Mouse (Mus musculus) hindbrain, embryonic 14.5 days (tissue): Measurements from ENCODE around the gene Gm45623. TPM values are rescaled to one million over a fixed set of nuclear protein-coding genes. Genes with fewer than 3 reads are reported as not detected.

Source experiments
- ATAC-seq: fragments of 200-750 bp; cut with Nextera tagmentation; 2 replicates; pipeline ENCODE4 v1.8.0; 2017; ENCODE audit warnings: moderate number of reproducible peaks, mild to moderate bottlenecking, moderate TSS enrichment, moderate library complexity; ENCODE audit not compliant: low FRiP score
- DNase-seq: peaks from one replicate; pipeline ENCODE4 v3.0.0-alpha.2; 2015; ENCODE audit warnings: low spot score
- H3K27ac ChIP-seq: fragments of 300-500 bp; sonication (generic); 2 replicates; pipeline ENCODE4 v1.5.1; 2014; ENCODE audit warnings: mild to moderate bottlenecking, moderate library complexity
- H3K27me3 ChIP-seq: fragments of 300-500 bp; sonication (generic); 2 replicates; pipeline ENCODE4 v1.6.1; 2014; ENCODE audit warnings: mild to moderate bottlenecking, low read length, mixed read lengths; ENCODE audit not compliant: control insufficient read depth, insufficient read depth
- H3K36me3 ChIP-seq: fragments of 300-500 bp; sonication (generic); replicated peaks from 2 replicates; pipeline ENCODE4 v1.6.1; 2014; ENCODE audit not compliant: control insufficient read depth, insufficient read depth
- H3K4me1 ChIP-seq: fragments of 300-500 bp; sonication (generic); replicated peaks from 2 replicates; pipeline ENCODE4 v1.6.1; 2014; ENCODE audit warnings: antibody characterized with exemption, low read length, mixed read lengths; ENCODE audit not compliant: control insufficient read depth, insufficient read depth
- H3K4me2 ChIP-seq: fragments of 300-500 bp; sonication (generic); replicated peaks from 2 replicates; pipeline ENCODE4 v1.6.1; 2014; ENCODE audit warnings: mild to moderate bottlenecking, moderate library complexity
- H3K4me3 ChIP-seq: fragments of 300-500 bp; sonication (generic); replicated peaks from 2 replicates; pipeline ENCODE4 v1.5.1; 2014; ENCODE audit warnings: mild to moderate bottlenecking, low read length
- H3K9ac ChIP-seq: fragments of 300-500 bp; sonication (generic); 2 replicates; pipeline ENCODE4 v1.6.1; 2014
- H3K9me3 ChIP-seq: fragments of 300-500 bp; sonication (generic); 2 replicates; pipeline ENCODE4 v1.6.1; 2016; ENCODE audit warnings: low read length; ENCODE audit not compliant: control insufficient read depth
- WGBS: fragments of 180-500 bp; shearing (Covaris S2); extraction: QIAGEN DNeasy Blood & Tissue Kit; methylation state at CpG from one replicate; pipeline ENCODE4 v1.1.7; 2014; 5-methylcytosine and 5-hydroxymethylcytosine counted together
- polyA plus RNA-seq: library from polyadenylated mRNA; unstranded; fragments of >200 nt; fragmentation: Nextera tagmentation; extraction: Ambion mirVana; gene quantifications from 2 replicates; pipeline ENCODE4 v1.2.1, GENCODE M21; 2014

The Gm45623 gene
- polyA plus RNA-seq, 1 experiment from 2014 or later, result 2.9 TPM

GRCm38 (mm10) chr13:56774304-56774703 lies 20.7 kb upstream of the Gm45623 start:
- peak; percentile 64 for DNase-seq
- ATAC-seq, result peak; percentile 84
- Histone ChIP-seq H3K4me1 (peaks cover 22% of the 10 kb centered on the region), H3K36me3 (no peaks in the 10 kb centered on the region), H3K4me2 (peak overlapping the region; percentile 24), H3K27me3 (no peaks in the 10 kb centered on the region), H3K27ac (peak overlapping the region; percentile 78), H3K9me3 (no peaks in the 10 kb centered on the region), H3K4me3 (no peak overlapping the region), H3K9ac (peak overlapping the region; percentile 24; the same call in 1 of the 2 replicates)
- 9% methylated on average over 5 of the region's 5 CpGs for WGBS

GRCm38 (mm10) chr13:56773262-56773870 lies 19.7 kb upstream of the Gm45623 start:
- H3K27me3 ChIP-seq, result no peaks in the 10 kb centered on the region
- no peak for ATAC-seq
- H3K36me3 ChIP-seq, result no peaks in the 10 kb centered on the region
- H3K4me3 ChIP-seq, result no peak overlapping the region
- DNase-seq, result no peak
- H3K27ac ChIP-seq, result peak overlapping the region; percentile 78
- no peak overlapping the region; the same call in 1 of the 2 replicates for H3K9ac ChIP-seq
- peaks cover 22% of the 10 kb centered on the region for H3K4me1 ChIP-seq
- no peak overlapping the region for H3K4me2 ChIP-seq
- 56% methylated on average over 14 of the region's 14 CpGs for WGBS
- H3K9me3 ChIP-seq, result no peaks in the 10 kb centered on the region

- WGBS, result 58% methylated on average over 3 of the region's 3 CpGs
- Histone ChIP-seq H3K4me3 (no peak overlapping the region), H3K4me2 (no peak overlapping the region), H3K27me3 (no peaks in the 10 kb centered on the region), H3K27ac (no peak overlapping the region), H3K36me3 (no peaks in the 10 kb centered on the region), H3K9me3 (no peaks in the 10 kb centered on the region), H3K4me1 (peaks cover 22% of the 10 kb centered on the region), H3K9ac (no peak overlapping the region)
- DNase-seq (no peak), ATAC-seq (no peak)
Measured at GRCm38 (mm10) chr13:56772592-56772991, 19.0 kb upstream of the Gm45623 start.

- no peaks in the 10 kb centered on the region for H3K27me3 ChIP-seq
- no peaks in the 10 kb centered on the region for H3K36me3 ChIP-seq
- 63% methylated on average over 5 of the region's 5 CpGs for WGBS
- H3K4me2 ChIP-seq, result no peak overlapping the region
- H3K9ac ChIP-seq, result no peak overlapping the region
- DNase-seq (no peak), ATAC-seq (no peak)
- no peak overlapping the region for H3K27ac ChIP-seq
- H3K4me3 ChIP-seq, result no peak overlapping the region
- no peaks in the 10 kb centered on the region for H3K9me3 ChIP-seq
- H3K4me1 ChIP-seq, result peaks cover 27% of the 10 kb centered on the region
Measured at GRCm38 (mm10) chr13:56770786-56771185, 17.2 kb upstream of the Gm45623 start.

GRCm38 (mm10) chr13:56770136-56770578 lies 16.5 kb upstream of the Gm45623 start:
- Histone ChIP-seq H3K27me3 (no peaks in the 10 kb centered on the region), H3K27ac (no peak overlapping the region), H3K9me3 (no peaks in the 10 kb centered on the region), H3K4me2 (no peak overlapping the region), H3K4me1 (peaks cover 33% of the 10 kb centered on the region), H3K4me3 (no peak overlapping the region), H3K9ac (no peak overlapping the region), H3K36me3 (no peaks in the 10 kb centered on the region)
- WGBS, result 35% methylated on average over 1 of the region's 1 CpGs
- no peak for DNase-seq
- ATAC-seq, result peak; percentile 47; the same call in 1 of the 2 replicates

- no peaks in the 10 kb centered on the region for H3K36me3 ChIP-seq
- H3K4me2 ChIP-seq, result no peak overlapping the region
- DNase-seq (no peak), ATAC-seq (no peak)
- no peak overlapping the region for H3K9ac ChIP-seq
- peaks cover 26% of the 10 kb centered on the region for H3K4me1 ChIP-seq
- H3K27ac ChIP-seq, result no peak overlapping the region
- H3K27me3 ChIP-seq, result no peaks in the 10 kb centered on the region
- 31% methylated on average over 4 of the region's 4 CpGs for WGBS
- H3K9me3 ChIP-seq, result no peaks in the 10 kb centered on the region
- H3K4me3 ChIP-seq, result no peak overlapping the region
Measured at GRCm38 (mm10) chr13:56769431-56769830, 15.8 kb upstream of the Gm45623 start.

- ATAC-seq, result no peak
- 41% methylated on average over 5 of the region's 5 CpGs for WGBS
- no peak overlapping the region for H3K4me2 ChIP-seq
- H3K9ac ChIP-seq, result no peak overlapping the region
- H3K4me1 ChIP-seq, result peaks cover 17% of the 10 kb centered on the region
- no peak overlapping the region for H3K4me3 ChIP-seq
- H3K36me3 ChIP-seq, result no peaks in the 10 kb centered on the region
- H3K27ac ChIP-seq, result no peak overlapping the region
- no peaks in the 10 kb centered on the region for H3K27me3 ChIP-seq
- DNase-seq, result no peak
- no peaks in the 10 kb centered on the region for H3K9me3 ChIP-seq
Measured at GRCm38 (mm10) chr13:56766211-56766610, 12.6 kb upstream of the Gm45623 start.

GRCm38 (mm10) chr13:56765284-56766032 lies 11.8 kb upstream of the Gm45623 start:
- Histone ChIP-seq H3K27me3 (no peaks in the 10 kb centered on the region), H3K36me3 (no peaks in the 10 kb centered on the region), H3K9me3 (no peaks in the 10 kb centered on the region), H3K9ac (no peak overlapping the region; the same call in 1 of the 2 replicates), H3K27ac (no peak overlapping the region), H3K4me3 (no peak overlapping the region), H3K4me2 (peak overlapping the region; percentile 22; the same call in 1 of the 2 replicates), H3K4me1 (peaks cover 17% of the 10 kb centered on the region)
- WGBS, result 51% methylated on average over 25 of the region's 25 CpGs
- no peak for DNase-seq
- ATAC-seq, result no peak

GRCm38 (mm10) chr13:56762446-56763229 lies 9.0 kb upstream of the Gm45623 start:
- 36% methylated on average over 13 of the region's 13 CpGs for WGBS
- no peaks in the 10 kb centered on the region for H3K9me3 ChIP-seq
- no peaks in the 10 kb centered on the region for H3K36me3 ChIP-seq
- H3K4me2 ChIP-seq, result no peak overlapping the region
- 0 out of 2 replicates have a peak overlapping the region, but pooled peaks have one; percentile 29 for H3K27ac ChIP-seq
- no peak for ATAC-seq
- DNase-seq, result no peak
- H3K4me1 ChIP-seq, result peaks cover 11% of the 10 kb centered on the region
- H3K4me3 ChIP-seq, result no peak overlapping the region
- H3K27me3 ChIP-seq, result no peaks in the 10 kb centered on the region
- H3K9ac ChIP-seq, result no peak overlapping the region
